Mouse (Mus musculus) adrenal gland, adult 8-10 months (tissue): Measurements from ENCODE around the gene Mycbpap. TPM values are rescaled to one million over a fixed set of nuclear protein-coding genes. Genes with fewer than 3 reads are reported as not detected.

ENCODE experiments used
- DNase-seq: peaks from one replicate; pipeline ENCODE4 v3.0.0; 2022
- total RNA-seq, 4 experiments: library from RNA; stranded (reverse); gene quantifications; 2 replicates each; pipeline ENCODE4 v1.2.4; 2022

Mycbpap gene
- 10 to 100 TPM; 10.3 to 17.9 (median 13.4) TPM for total RNA-seq

- peak; percentile 59 for DNase-seq
Measured at GRCm38 (mm10) chr11:94521219-94521843, at the start of gene Mycbpap. Gene Mycbpap, minus strand, starts transcription at chr11:94521742.

GRCm38 (mm10) chr11:94570612-94571011 lies 49.1 kb upstream of the Mycbpap start:
- DNase-seq: peak; percentile 45

- no peak for DNase-seq
Measured at GRCm38 (mm10) chr11:94567326-94567725, 45.8 kb upstream of the Mycbpap start.

GRCm38 (mm10) chr11:94566534-94566933 lies 45.0 kb upstream of the Mycbpap start:
- DNase-seq: no peak

- DNase-seq: no peak
Measured at GRCm38 (mm10) chr11:94565151-94565479, 43.6 kb upstream of the Mycbpap start.

GRCm38 (mm10) chr11:94564437-94565150 lies 43.1 kb upstream of the Mycbpap start, which contains the start of gene Chad:
Gene Chad, plus strand, starts transcription at chr11:94565047.
- no peak for DNase-seq

GRCm38 (mm10) chr11:94563821-94564220 lies 42.3 kb upstream of the Mycbpap start:
- DNase-seq: no peak

GRCm38 (mm10) chr11:94563383-94563782 lies 41.8 kb upstream of the Mycbpap start:
- no peak for DNase-seq

- no peak for DNase-seq
Measured at GRCm38 (mm10) chr11:94558226-94558625, 36.7 kb upstream of the Mycbpap start.

- DNase-seq: no peak
Measured at GRCm38 (mm10) chr11:94550442-94550744, 28.9 kb upstream of the Mycbpap start.

GRCm38 (mm10) chr11:94549691-94550441 lies 28.3 kb upstream of the Mycbpap start:
- no peak for DNase-seq

- DNase-seq: peak; percentile 93
Measured at GRCm38 (mm10) chr11:94548888-94549690, 27.5 kb upstream of the Mycbpap start, which contains the start of gene Rsad1. Gene Rsad1, minus strand, starts transcription at chr11:94549255.

- peak; percentile 64 for DNase-seq
Measured at GRCm38 (mm10) chr11:94548041-94548784, 26.7 kb upstream of the Mycbpap start.

- DNase-seq: no peak
Measured at GRCm38 (mm10) chr11:94547271-94547670, 25.7 kb upstream of the Mycbpap start.

GRCm38 (mm10) chr11:94546381-94546780 lies 24.8 kb upstream of the Mycbpap start:
- no peak for DNase-seq

GRCm38 (mm10) chr11:94544422-94544821 lies 22.9 kb upstream of the Mycbpap start:
- DNase-seq: no peak

- DNase-seq: peak; percentile 95
Measured at GRCm38 (mm10) chr11:94543932-94544331, 22.4 kb upstream of the Mycbpap start.

- DNase-seq: no peak
Measured at GRCm38 (mm10) chr11:94543344-94543743, 21.8 kb upstream of the Mycbpap start.

- DNase-seq: no peak
Measured at GRCm38 (mm10) chr11:94542400-94542799, 20.9 kb upstream of the Mycbpap start.

- no peak for DNase-seq
Measured at GRCm38 (mm10) chr11:94539761-94540160, 18.2 kb upstream of the Mycbpap start.

GRCm38 (mm10) chr11:94538733-94539292 lies 17.3 kb upstream of the Mycbpap start:
- DNase-seq: no peak

- DNase-seq: no peak
Measured at GRCm38 (mm10) chr11:94533171-94533570, 11.6 kb upstream of the Mycbpap start.
